11 mouse cellular contexts compared by ENCODE assay signal in the genomic region with DNA sequence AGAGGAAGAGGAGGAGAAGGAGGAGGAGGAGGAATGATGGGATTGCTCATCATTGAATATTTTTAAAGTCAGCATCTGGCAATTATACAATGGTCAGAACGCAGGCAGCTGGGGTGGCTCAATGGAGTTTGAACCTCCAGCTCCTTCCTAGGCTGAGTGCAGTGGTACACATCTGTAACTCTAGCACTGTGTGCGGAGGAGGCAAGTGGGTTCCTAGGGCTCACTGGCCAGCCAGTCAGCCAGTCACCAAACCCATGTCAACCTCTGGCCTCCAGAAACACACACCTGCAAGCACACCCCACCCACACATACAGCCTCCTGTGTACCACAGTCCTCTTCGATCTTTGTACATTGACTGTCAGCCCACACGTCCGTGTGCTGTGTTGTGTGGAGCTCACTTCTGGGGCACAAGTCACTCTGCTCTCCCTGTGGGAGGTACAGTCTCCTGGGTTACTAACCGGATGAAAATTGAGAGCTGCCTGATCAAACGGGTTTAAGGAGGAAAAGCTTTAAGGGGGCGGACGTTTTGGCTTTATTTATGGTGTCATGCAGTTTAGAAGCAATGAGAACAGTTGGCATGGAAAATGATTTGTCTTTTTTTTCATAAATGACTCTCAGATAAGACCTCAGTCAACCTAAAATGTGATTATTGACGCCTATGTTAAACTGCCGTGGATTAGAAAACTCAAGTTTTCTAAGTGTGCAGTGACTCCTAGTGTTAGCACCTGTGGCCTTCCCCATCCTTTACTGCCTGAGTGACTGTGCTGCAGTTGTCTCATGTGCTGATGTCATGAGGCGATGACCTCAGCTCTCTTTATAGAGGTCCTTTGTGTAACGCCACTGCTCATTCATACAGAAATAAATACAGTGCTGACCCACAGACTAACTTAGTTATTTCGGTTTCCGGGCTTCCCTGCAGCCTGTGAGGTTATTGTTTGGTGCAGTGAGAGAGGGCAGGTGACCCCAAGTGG.
DNase-seq lines count a peak whose midpoint lies in the region; ATAC-seq and TF ChIP-seq lines count a peak whose summit lies in the region.
"Had no signal": no experiment of that assay in that cellular context is flagged by ENCODE, and none has a peak within 500 bp of the region (broad histone marks: within the 10 kb centered on the region; RNA-seq: fewer than 3 reads in every experiment).

No protein-coding gene starts in this region.

- DNase-seq in gastrocnemius, adult 2 months = no peak
- no peak for DNase-seq in gastrocnemius, postnatal 36 days
- no peak for DNase-seq in layer of hippocampus, adult 2 months (ENCODE audit: low spot score in 2 of 2)
- DNase-seq in layer of hippocampus, postnatal 14 days (ENCODE audit: low spot score in 2 of 2) = no peak
- no peak for DNase-seq in adrenal gland, postnatal 14 days
- DNase-seq in urinary bladder, postnatal 14 days (ENCODE audit: low spot score) = no peak
- DNase-seq: thymus, adult 18-20 months had no signal

- H3K27me3 ChIP-seq in intestine, embryonic 16.5 days (replicated peaks; ENCODE audit: control insufficient read depth, insufficient read depth, low read length) = no peaks in the 10 kb centered on the region
- H3K27me3 ChIP-seq: embryonic facial prominence, embryonic 12.5 days; midbrain, embryonic 13.5 days had no signal

- ATAC-seq in CD4-positive, CD25-positive, alpha-beta regulatory T cell, adult 4 months = peak; percentile 32
- ATAC-seq in intestine, embryonic 16.5 days = peak; percentile 65
- ATAC-seq: midbrain, embryonic 13.5 days had no signal

- intact Hi-C loops in gastrocnemius, adult 2 months (cut with DNase I) = no loop called here
- intact Hi-C loops in gastrocnemius, postnatal 36 days (cut with DNase I) = no loop called here

- H3K4me2 ChIP-seq in intestine, embryonic 16.5 days (ENCODE audit: low read depth, low read length) = no peak overlapping the region
- H3K4me2 ChIP-seq: embryonic facial prominence, embryonic 12.5 days; midbrain, embryonic 13.5 days had no signal

- WGBS in intestine, embryonic 16.5 days = 64% methylated on average over 15 of the region's 15 CpGs

- no peak overlapping the region for H3K4me3 ChIP-seq in gastrocnemius, adult 2 months
- no peak overlapping the region for H3K4me3 ChIP-seq in layer of hippocampus, adult 2 months
- no peak overlapping the region for H3K4me3 ChIP-seq in intestine, embryonic 16.5 days (ENCODE audit: low read length)
- H3K4me3 ChIP-seq: embryonic facial prominence, embryonic 12.5 days; midbrain, embryonic 13.5 days had no signal

- 0 out of 2 replicates have a peak overlapping the region, but pooled peaks have one; percentile 21 for H3K27ac ChIP-seq in gastrocnemius, adult 2 months
- peak overlapping the region; percentile 78 for H3K27ac ChIP-seq in layer of hippocampus, adult 2 months
- H3K27ac ChIP-seq in intestine, embryonic 16.5 days (ENCODE audit: low read length) = no peak overlapping the region
- H3K27ac ChIP-seq: embryonic facial prominence, embryonic 12.5 days had no signal

- peaks cover 12% of the 10 kb centered on the region for H3K4me1 ChIP-seq in intestine, embryonic 16.5 days (ENCODE audit: control insufficient read depth, insufficient read depth, low read length)

- no peak overlapping the region for H3K9ac ChIP-seq in intestine, embryonic 16.5 days (ENCODE audit: low read depth, low read length)
- H3K9ac ChIP-seq: embryonic facial prominence, embryonic 12.5 days; midbrain, embryonic 13.5 days had no signal

- peak; percentile 25; the same call in 1 of the 2 replicates for TF ChIP-seq CTCF in gastrocnemius, adult 2 months (IDR thresholded peaks at IDR 0.05)
- peak; percentile 54 for TF ChIP-seq CTCF in layer of hippocampus, adult 2 months (conservative IDR thresholded peaks at IDR 0.05)

- no peaks in the 10 kb centered on the region for H3K36me3 ChIP-seq in intestine, embryonic 16.5 days (ENCODE audit: control insufficient read depth, insufficient read depth, low read length)

- no peaks in the 10 kb centered on the region for H3K9me3 ChIP-seq in intestine, embryonic 16.5 days (ENCODE audit: control insufficient read depth, low read length)
- H3K9me3 ChIP-seq: embryonic facial prominence, embryonic 12.5 days; midbrain, embryonic 13.5 days had no signal
